Comparison of ENCODE assay signal across 18 mouse cellular contexts in genomic region chr10:37880841-37881240, GRCm38 (mm10).
DNase-seq lines count a peak whose midpoint lies in the region; TF ChIP-seq lines count a peak whose summit lies in the region.
"Had no signal": no experiment of that assay in that cellular context is flagged by ENCODE, and none has a peak within 500 bp of the region (broad histone marks: within the 10 kb centered on the region; RNA-seq: fewer than 3 reads in every experiment).

No protein-coding gene starts in this region.

- peak; percentile 2 for DNase-seq in layer of hippocampus, adult 9-11 months
- DNase-seq in layer of hippocampus, adult 2 months (ENCODE audit: low spot score in 2 of 2), result no peak
- DNase-seq in cerebellum, adult 11 months, result peak; percentile 4
- peak; percentile 5 to 9 for DNase-seq in cerebellum, adult 2 months
- DNase-seq in cerebellum, postnatal 10 days, result peak; percentile 16 to 26
- DNase-seq in heart, postnatal 25 days (ENCODE audit: low spot score), result no peak
- DNase-seq in testis, postnatal 14 days (ENCODE audit: low spot score), result no peak
- no peak for DNase-seq in MN1 (ENCODE audit: low spot score)
- DNase-seq: adrenal gland, adult 8-10 months; adrenal gland, postnatal 36 days; gastrocnemius, postnatal 10 days; heart, adult 18-20 months; heart, postnatal 10 days had no signal

- 32% methylated on average over 5 of the region's 5 CpGs for WGBS in cerebellum, adult 2 months

- H3K27me3 ChIP-seq in cerebellum, adult 2 months (ENCODE audit: control insufficient read depth, insufficient read depth, low read length), result no peaks in the 10 kb centered on the region
- H3K27me3 ChIP-seq: forebrain, embryonic 13.5 days; hindbrain, embryonic 13.5 days had no signal

- 0 out of 2 replicates have a peak, but pooled peaks cover 4% of the 10 kb centered on the region for H3K4me1 ChIP-seq in cerebellum, adult 2 months (ENCODE audit: control insufficient read depth, insufficient read depth, low read length)
- H3K4me1 ChIP-seq: embryonic facial prominence, embryonic 10.5 days; forebrain, embryonic 13.5 days; heart, embryonic 10.5 days; hindbrain, embryonic 13.5 days had no signal

- H3K27ac ChIP-seq in layer of hippocampus, adult 2 months, result no peak overlapping the region
- H3K27ac ChIP-seq in cerebellum, adult 2 months (ENCODE audit: insufficient read depth, low read length), result no peak overlapping the region
- H3K27ac ChIP-seq: embryonic facial prominence, embryonic 10.5 days; forebrain, embryonic 13.5 days; heart, embryonic 10.5 days; hindbrain, embryonic 13.5 days; hindbrain, postnatal 0 days had no signal

- no peak overlapping the region for H3K4me3 ChIP-seq in layer of hippocampus, adult 2 months
- no peak overlapping the region for H3K4me3 ChIP-seq in cerebellum, adult 2 months (replicated peaks; ENCODE audit: insufficient read depth, low read depth, low read length)
- H3K4me3 ChIP-seq: embryonic facial prominence, embryonic 10.5 days; forebrain, embryonic 13.5 days; heart, embryonic 10.5 days; hindbrain, embryonic 13.5 days had no signal

- intact Hi-C loops in heart, postnatal 25 days (cut with DNase I), result no loop called here

- no peak for TF ChIP-seq POLR2A in cerebellum, adult 2 months (IDR thresholded peaks at IDR 0.05; ENCODE audit: borderline replicate concordance, insufficient read depth, low read length)

- TF ChIP-seq CTCF in layer of hippocampus, adult 2 months (conservative IDR thresholded peaks at IDR 0.05), result no peak
- TF ChIP-seq CTCF in cerebellum, adult 2 months (IDR thresholded peaks at IDR 0.05; ENCODE audit: borderline replicate concordance, insufficient read depth, low read depth, low read length), result no peak

Comparison
In these comparisons a context has a peak if more than half of its experiments do, and no peak if none do; other contexts are left out.
1. DNase-seq: peak in layer of hippocampus, adult 9-11 months (single experiment), cerebellum, adult 11 months (single experiment), cerebellum, adult 2 months (2 of 2) and cerebellum, postnatal 10 days (2 of 2); none in layer of hippocampus, adult 2 months (0 of 2), heart, postnatal 25 days (single experiment), testis, postnatal 14 days (single experiment) and MN1 (single experiment).